Mouse (Mus musculus) right cerebral cortex, adult 18-20 months (tissue): ENCODE results near the gene Cadps2.

ENCODE experiments used
- DNase-seq: peaks from one replicate; pipeline ENCODE4 v3.0.0; 2022; ENCODE audit warnings: mixed read lengths

The Cadps2 gene

GRCm38 (mm10) chr6:23249616-23250287 is 589.5 kb downstream of the Cadps2 start:
- DNase-seq, result no peak

- no peak for DNase-seq
Observed at GRCm38 (mm10) chr6:23249053-23249401, 590.2 kb downstream of the Cadps2 start.

- DNase-seq, result no peak
Observed at GRCm38 (mm10) chr6:23248313-23249052, 590.7 kb downstream of the Cadps2 start, which contains the start of gene Fezf1. Gene Fezf1 (minus strand): TSS chr6:23248362.

GRCm38 (mm10) chr6:23247512-23248312 is 591.5 kb downstream of the Cadps2 start:
- DNase-seq, result no peak

- no peak for DNase-seq
Observed at GRCm38 (mm10) chr6:23246790-23247511, 592.3 kb downstream of the Cadps2 start.

- DNase-seq, result no peak
Observed at GRCm38 (mm10) chr6:23246061-23246789, 593.0 kb downstream of the Cadps2 start.

GRCm38 (mm10) chr6:23245545-23246011 is 593.6 kb downstream of the Cadps2 start:
- DNase-seq, result no peak

- no peak for DNase-seq
Observed at GRCm38 (mm10) chr6:23245121-23245520, 594.1 kb downstream of the Cadps2 start.

- no peak for DNase-seq
Observed at GRCm38 (mm10) chr6:23243821-23244760, 595.1 kb downstream of the Cadps2 start.
